Mouse (Mus musculus): Measurements from ENCODE around the gene Cct8.
"Not testable (repeated sequence)": the region's sequence is repeated elsewhere in the genome, so short reads cannot be mapped to it uniquely, and the experiment has no call there.

Gene Cct8

DNA sequence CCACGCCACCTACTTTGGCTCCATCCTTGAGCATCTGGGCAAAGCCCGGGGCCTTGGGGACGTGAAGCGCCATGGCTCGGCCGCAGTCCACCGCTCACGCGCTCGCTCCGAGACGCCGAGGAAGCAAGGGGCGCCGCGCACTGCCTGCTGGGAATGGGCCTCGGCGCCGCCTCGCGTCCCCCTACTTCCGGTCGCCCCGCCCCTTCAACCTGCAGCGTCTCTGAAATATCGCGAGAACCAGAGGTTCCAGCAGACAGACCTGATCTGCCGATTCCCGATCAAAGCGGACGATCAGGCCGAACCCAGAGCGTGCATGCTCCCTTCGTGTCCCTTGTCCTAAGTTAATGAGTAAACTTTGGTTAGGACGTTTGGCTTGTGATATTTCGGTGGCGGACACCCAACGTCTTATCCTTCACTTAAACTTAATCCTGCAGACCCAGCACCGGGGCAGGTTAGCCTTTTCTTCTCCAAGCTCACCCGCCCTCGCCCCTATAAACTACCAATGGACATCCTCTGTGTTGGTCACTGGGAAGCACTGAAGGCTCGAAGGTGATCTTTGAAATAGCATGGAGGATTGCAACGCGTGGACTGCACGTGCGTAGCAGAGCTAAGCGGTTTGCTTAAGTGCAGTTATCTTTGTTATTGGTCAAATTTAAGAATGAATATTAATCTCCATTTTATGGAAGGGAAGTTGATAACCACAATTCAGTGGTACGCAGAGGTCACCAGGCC, at the start of gene Cct8:
TSS of gene Cct8 (minus strand) at position 158 of the 732 bp plus-strand sequence.
- DNase-seq: peak; percentile 98

DNA sequence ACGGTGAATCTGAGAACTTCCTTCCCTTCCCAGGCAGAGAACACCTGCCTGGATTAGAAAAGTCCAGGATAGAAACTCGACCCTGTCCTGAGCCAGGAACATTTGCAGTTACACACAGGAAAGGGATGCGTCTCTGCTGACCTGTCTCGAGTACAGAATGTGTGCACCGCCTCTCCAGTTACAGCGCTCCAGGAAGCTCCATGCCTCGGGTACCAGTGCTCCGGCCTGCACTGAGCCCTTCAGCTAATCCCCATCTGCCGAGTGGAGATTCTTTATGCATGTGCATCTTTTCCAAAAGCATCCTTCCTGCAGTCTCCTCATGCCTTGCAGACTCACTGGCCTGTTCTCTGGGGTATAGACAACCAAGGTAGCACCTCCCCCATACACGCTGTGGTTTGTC, 33.1 kb upstream of the Cct8 start:
- no peak for DNase-seq

GRCm38 (mm10) chr16:87527553-87528249, 32.0 kb upstream of the Cct8 start:
- no peak for DNase-seq

GRCm38 (mm10) chr16:87524228-87524627, 28.6 kb upstream of the Cct8 start:
- DNase-seq: no peak

GRCm38 (mm10) chr16:87512331-87512730, 16.7 kb upstream of the Cct8 start:
- DNase-seq: no peak

- DNase-seq: no peak
These were observed 16.0 kb upstream of the Cct8 start for GRCm38 (mm10) chr16:87511706-87512105.

DNA sequence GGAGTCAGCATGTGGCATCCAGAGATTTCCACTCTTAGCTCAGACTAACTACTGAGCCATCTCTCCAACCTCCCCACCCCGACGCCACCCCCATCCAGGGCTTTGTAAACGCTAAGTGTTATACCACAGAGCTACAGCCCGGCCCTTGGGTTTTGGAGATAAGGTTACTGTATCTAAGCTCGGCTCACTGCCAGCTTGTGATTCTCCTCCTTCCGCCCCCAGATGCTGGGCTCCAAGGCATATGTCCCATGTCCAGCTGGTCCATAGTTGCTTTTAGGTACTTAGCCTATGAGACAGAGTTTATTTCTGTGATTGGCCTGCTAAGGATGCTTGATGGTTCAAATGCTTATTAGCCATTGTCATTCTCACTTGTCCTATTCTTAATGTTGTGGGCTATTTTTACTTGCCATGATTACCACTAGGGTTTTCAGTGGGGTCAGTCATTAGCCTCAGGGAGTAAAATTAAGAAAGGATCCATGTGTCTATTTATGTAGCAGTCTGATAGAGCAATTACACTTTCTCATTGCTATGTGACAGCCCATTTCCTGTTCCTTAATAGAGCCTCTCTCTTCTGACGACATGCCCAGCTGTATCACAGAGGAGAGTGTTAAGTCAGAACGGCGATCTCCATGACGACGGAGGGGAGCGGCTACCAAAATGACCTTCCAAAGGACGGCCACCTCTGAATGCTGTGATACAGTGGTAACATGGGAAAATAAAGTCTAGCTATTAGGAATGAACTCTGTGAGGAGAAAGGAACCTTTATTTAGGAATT, 5.8 kb upstream of the Cct8 start:
- DNase-seq: no peak

DNA sequence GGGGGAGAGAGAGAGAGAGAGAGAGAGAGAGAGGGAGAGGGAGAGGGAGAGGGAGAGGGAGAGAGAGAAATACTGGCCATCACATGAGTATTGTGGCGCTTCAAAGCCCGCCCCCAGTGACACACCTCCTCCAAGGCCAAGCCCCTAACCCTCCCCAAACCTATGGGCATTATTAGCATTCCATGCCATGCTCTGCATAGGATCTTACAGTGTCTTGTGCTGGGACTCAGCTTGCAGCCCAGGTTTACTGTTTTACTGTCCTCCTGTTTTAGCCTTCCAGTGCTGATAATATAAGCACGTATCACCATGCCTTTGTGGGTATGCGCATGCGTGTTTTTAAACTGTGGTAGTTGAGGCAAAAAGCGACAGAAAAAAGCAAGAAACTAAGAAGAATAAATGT, 3.9 kb upstream of the Cct8 start:
- no peak for DNase-seq

GRCm38 (mm10) chr16:87497171-87497570, 1.5 kb upstream of the Cct8 start:
- DNase-seq: no peak

DNA sequence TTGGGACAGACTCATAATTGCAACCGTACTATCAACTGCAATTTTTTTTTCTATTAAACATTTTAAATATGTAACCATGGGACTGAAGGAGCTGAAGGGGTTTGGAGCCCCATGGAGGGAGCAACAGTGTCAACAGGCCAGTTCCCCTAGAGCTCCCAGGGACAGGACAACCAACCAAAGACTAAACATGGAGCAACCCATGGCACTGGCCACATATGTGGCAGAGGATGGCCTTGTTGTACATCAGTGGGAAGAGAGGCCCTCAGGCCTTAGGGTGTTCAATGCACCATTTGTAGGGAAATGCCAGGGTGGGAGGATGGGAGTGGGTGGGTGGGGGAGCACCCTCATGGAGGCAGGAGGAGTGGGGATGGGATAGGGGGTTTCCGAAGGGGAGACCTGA, 1.1 kb upstream of the Cct8 start:
- no peak for DNase-seq

- no peak for DNase-seq
These were observed 568 bp downstream of the Cct8 start for GRCm38 (mm10) chr16:87494955-87495655.

DNA sequence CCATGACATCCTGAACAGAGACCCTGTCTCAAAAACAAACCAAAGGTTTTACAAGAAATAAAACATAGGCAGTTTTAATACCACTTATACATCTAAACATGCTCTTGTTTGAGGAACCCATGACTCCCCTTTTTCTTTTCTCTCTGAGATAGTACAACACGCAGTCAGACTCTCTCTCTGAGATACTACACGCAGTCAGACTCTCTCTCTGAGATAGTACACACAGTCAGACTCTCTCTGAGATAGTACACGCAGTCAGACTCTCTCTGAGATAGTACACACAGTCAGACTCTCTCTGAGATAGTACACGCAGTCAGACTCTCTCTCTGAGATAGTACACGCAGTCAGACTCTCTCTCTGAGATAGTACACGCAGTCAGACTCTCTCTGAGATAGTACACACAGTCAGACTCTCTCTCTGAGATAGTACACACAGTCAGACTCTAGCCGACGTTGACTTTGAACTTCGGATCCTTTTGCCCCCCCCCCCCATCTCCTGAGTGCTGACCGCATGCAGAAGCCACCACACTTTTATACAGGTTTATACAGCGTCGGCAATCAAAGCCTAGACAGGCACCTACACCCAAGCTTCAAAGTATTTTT, 3.4 kb downstream of the Cct8 start:
- not testable (repeated sequence) for DNase-seq

DNA sequence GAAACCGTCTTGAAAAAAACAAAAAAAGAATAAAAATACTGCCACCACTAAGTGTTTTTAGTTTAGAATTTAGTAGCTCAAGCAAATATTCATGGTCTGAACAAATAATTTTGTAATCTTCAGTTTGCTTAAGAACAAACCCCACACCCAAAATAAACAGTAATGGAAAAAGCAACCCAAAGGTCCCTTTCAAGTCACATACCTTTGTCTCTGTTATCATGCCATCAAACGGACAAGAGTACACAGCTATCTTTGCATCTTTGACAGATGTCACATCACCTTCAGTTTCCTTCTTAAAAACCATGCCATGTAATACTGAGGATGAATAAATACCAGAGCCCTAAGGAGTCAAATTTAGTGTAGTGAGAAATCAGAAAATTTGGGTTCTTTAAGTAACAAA, 7.1 kb downstream of the Cct8 start:
- DNase-seq: no peak

- no peak for DNase-seq
These were observed 8.9 kb downstream of the Cct8 start for GRCm38 (mm10) chr16:87486739-87487138.

DNA sequence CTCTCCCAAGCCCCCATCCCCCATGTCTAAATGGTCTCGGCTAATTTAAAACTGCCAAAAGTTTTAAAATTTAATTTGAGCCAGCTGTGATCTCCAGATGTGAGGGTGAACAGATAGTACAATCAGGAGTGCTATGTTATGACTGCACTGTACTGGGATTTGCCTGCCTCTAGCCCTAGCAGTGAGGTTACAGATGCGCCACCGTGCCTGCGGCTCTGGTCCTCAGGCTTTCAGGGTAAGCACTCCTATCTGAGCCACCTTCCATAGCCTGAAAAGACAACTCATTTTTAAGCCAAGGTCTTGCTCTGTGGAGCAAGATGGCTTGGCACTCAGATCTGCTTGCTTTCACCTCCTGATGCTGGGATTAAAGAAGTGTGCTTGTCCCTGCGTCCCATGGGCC, 11.3 kb downstream of the Cct8 start:
- DNase-seq: no peak

GRCm38 (mm10) chr16:87470579-87470978, 25.1 kb downstream of the Cct8 start:
- DNase-seq: no peak

DNA sequence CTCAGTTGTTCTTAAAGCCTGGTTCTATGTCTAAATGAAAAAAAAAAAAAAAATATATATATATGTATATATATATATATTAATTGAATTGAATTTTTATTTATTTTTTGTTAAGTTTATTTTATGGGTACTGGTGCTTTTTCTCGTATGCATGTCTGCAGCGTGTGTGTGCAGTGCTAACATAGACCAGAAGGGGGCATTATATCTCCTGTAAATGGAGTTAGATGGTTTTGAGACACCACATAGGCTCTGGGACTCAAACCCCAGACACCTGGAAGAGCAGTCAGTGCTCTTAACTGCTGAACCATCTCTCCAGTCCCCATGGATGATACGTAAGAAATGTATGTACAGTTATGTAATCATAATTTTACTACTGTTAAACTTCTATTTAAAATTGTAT, 36.9 kb downstream of the Cct8 start:
- DNase-seq: no peak

DNA sequence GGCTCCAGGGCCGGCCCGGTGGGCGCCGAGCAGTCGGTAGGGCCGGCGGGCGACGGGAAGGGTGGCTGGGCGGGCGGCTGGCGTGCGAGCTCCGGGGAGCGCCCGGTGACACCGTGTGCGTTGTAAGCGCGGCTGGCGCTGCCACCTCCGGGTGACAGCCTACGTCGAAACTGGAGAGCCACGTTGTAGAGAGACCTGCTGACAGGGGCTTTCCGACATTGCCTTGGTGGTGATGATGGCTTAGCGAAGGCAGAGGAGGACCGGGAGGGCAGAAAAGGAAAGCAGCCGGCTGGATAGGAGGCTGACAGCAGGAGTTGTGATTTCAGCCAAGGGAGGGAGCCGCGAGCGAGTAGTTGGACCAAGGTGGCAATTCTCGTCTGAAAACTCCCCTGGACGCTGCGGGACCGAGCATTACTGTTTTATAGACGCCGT, 40.5 kb downstream of the Cct8 start:
- DNase-seq: no peak

- peak; percentile 92 for DNase-seq
These were observed 41.1 kb downstream of the Cct8 start, which contains the start of gene Usp16 for GRCm38 (mm10) chr16:87454419-87455179. Gene Usp16, plus strand, starts transcription at chr16:87454703.

DNA sequence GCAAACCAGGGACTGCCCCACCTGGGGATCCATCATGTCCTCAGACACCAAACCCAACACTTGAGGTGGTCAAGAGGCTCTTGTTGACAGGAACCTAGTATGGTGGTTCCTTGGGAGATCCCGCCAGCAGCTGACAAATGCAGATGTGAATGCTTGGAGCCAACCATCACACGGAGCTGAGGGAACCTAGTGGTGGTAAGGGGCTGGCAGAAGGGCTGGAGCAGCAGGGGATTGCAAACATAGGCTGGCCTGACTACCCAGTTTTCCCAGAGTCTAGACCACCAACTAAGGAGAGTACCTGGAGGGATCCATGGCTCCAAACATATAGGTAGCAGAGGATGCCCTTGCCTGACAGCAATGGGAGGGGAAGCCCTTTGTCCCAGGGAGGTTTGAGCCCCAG, 42.4 kb downstream of the Cct8 start:
- no peak for DNase-seq

DNA sequence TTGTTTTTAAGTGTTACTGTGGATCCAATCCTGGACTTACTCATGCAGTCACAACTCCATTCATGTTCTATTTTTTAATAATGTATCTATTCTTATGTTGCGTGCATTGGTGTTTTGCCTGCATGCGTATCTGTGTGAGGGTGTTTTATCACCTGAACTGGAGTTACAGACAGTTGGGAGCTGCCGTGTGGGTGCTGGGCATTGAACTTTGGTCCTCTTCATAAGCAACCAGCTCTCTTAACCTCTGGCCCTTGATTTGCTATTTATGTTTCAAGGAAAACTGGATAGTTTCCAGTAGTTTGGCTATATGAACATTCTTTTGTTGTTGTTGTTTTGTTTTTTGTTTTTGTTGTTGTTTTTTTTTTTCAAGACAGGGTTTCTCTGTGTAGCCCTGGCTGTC, 50.1 kb downstream of the Cct8 start:
- no peak for DNase-seq

- DNase-seq: no peak
These were observed 50.6 kb downstream of the Cct8 start for GRCm38 (mm10) chr16:87445110-87445509.

Data from thymus, postnatal 25 days (tissue).